Mouse (Mus musculus): Measurements from ENCODE around the gene 4930449I24Rik.

DNA sequence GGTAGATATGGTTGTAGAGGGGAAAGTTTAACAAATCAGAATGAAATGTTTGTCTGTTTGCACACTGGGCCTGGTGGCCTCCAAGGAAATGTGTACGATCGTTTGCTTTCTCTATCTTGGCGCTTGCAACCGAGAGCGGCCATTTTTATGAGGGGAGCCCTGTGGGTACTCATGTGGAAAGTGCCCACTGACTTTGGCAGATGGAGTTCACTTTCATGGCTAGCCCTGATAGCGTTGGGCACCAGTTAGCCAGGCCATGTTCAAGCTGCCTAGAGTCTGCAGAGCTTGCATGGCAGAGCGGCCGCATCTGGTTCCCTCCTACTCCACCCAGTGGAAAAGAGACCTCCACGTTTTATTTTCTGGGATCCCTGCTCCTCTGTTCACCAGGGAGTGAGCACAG, 31.4 kb upstream of the 4930449I24Rik start:
- TF ChIP-seq CTCF (IDR thresholded peaks at IDR 0.05; ENCODE audit: borderline replicate concordance, extremely low read depth, insufficient read depth, insufficient read length) (no peak), POLR2A (IDR thresholded peaks at IDR 0.05; ENCODE audit: borderline replicate concordance, extremely low read depth, insufficient read depth, insufficient read length, poor library complexity, severe bottlenecking) (no peak)

All from brain, embryonic 14.5 days (tissue).